Mouse (Mus musculus) ovary, postnatal 14 days (tissue): Measurements from ENCODE around the gene Cdh13.

Experiments used
- DNase-seq: peaks from one replicate; pipeline ENCODE4 v3.0.0; 2022; ENCODE audit warnings: low spot score

The Cdh13 gene

GRCm38 (mm10) chr8:118956109-118956508 is 672.6 kb downstream of the Cdh13 start:
- DNase-seq = no peak

GRCm38 (mm10) chr8:118961877-118962545 is 678.5 kb downstream of the Cdh13 start:
- DNase-seq = peak; percentile 21

GRCm38 (mm10) chr8:118965101-118965840 is 681.7 kb downstream of the Cdh13 start:
- no peak for DNase-seq

GRCm38 (mm10) chr8:118968896-118969295 is 685.4 kb downstream of the Cdh13 start:
- no peak for DNase-seq

GRCm38 (mm10) chr8:118979800-118980199 is 696.3 kb downstream of the Cdh13 start:
- no peak for DNase-seq

- no peak for DNase-seq
These were observed 700.2 kb downstream of the Cdh13 start for GRCm38 (mm10) chr8:118983724-118984123.

GRCm38 (mm10) chr8:118986796-118987195 is 703.3 kb downstream of the Cdh13 start:
- DNase-seq = no peak

- DNase-seq = no peak
These were observed 712.2 kb downstream of the Cdh13 start for GRCm38 (mm10) chr8:118995641-118996188.

- no peak for DNase-seq
These were observed 717.1 kb downstream of the Cdh13 start for GRCm38 (mm10) chr8:119000595-119000994.

- no peak for DNase-seq
These were observed 721.3 kb downstream of the Cdh13 start for GRCm38 (mm10) chr8:119004821-119005220.

- DNase-seq = no peak
These were observed 735.1 kb downstream of the Cdh13 start for GRCm38 (mm10) chr8:119018675-119019074.

GRCm38 (mm10) chr8:119020781-119021180 is 737.2 kb downstream of the Cdh13 start:
- no peak for DNase-seq

- DNase-seq = no peak
These were observed 737.9 kb downstream of the Cdh13 start for GRCm38 (mm10) chr8:119021478-119021877.

GRCm38 (mm10) chr8:119022301-119022870 is 738.9 kb downstream of the Cdh13 start:
- no peak for DNase-seq

- DNase-seq = no peak
These were observed 749.9 kb downstream of the Cdh13 start for GRCm38 (mm10) chr8:119033398-119033797.

GRCm38 (mm10) chr8:119034037-119034436 is 750.5 kb downstream of the Cdh13 start:
- no peak for DNase-seq

- DNase-seq = no peak
These were observed 751.6 kb downstream of the Cdh13 start for GRCm38 (mm10) chr8:119035126-119035525.

- DNase-seq = no peak
These were observed 754.0 kb downstream of the Cdh13 start for GRCm38 (mm10) chr8:119037571-119037970.

- DNase-seq = no peak
These were observed 755.8 kb downstream of the Cdh13 start for GRCm38 (mm10) chr8:119039358-119039757.

- no peak for DNase-seq
These were observed 774.3 kb downstream of the Cdh13 start for GRCm38 (mm10) chr8:119057876-119058275.

GRCm38 (mm10) chr8:119061671-119062070 is 778.1 kb downstream of the Cdh13 start:
- no peak for DNase-seq

GRCm38 (mm10) chr8:119064523-119064922 is 781.0 kb downstream of the Cdh13 start:
- peak; percentile 16 for DNase-seq

- no peak for DNase-seq
These were observed 788.8 kb downstream of the Cdh13 start for GRCm38 (mm10) chr8:119072291-119072690.
